In genomic region chr16:45800406-45800805, GRCm38 (mm10) we compare ENCODE assay signal across 32 mouse cellular contexts. TPM values are rescaled to one million over a fixed set of nuclear protein-coding genes. Genes with fewer than 3 reads are reported as not detected.
A peak's percentile ranks its signal among the peaks of the same experiment; 100 is the strongest.
DNase-seq lines count a peak whose midpoint lies in the region; ATAC-seq and TF ChIP-seq lines count a peak whose summit lies in the region.
"Had no signal": no experiment of that assay in that cellular context is flagged by ENCODE, and none has a peak within 500 bp of the region (broad histone marks: within the 10 kb centered on the region; RNA-seq: fewer than 3 reads in every experiment).

No protein-coding gene starts in this region.

- H3K27me3 ChIP-seq in heart, adult 2 months (ENCODE audit: control insufficient read depth, insufficient read depth, low read length): no peaks in the 10 kb centered on the region
- H3K27me3 ChIP-seq in kidney, postnatal 0 days (ENCODE audit: insufficient read depth, low read length): no peaks in the 10 kb centered on the region
- H3K27me3 ChIP-seq: embryonic facial prominence, embryonic 12.5 days; forebrain, embryonic 13.5 days; heart, embryonic 15.5 days; hindbrain, embryonic 13.5 days; limb, embryonic 13.5 days; lung, embryonic 15.5 days; megakaryocyte, embryonic 14.5 days; midbrain, embryonic 12.5 days; stomach, embryonic 15.5 days had no signal

- H3K9me3 ChIP-seq in kidney, postnatal 0 days (replicated peaks; ENCODE audit: low read length): no peaks in the 10 kb centered on the region
- H3K9me3 ChIP-seq: embryonic facial prominence, embryonic 12.5 days; forebrain, embryonic 13.5 days; heart, embryonic 10.5 days; heart, embryonic 15.5 days; hindbrain, embryonic 13.5 days; limb, embryonic 13.5 days; lung, embryonic 15.5 days; megakaryocyte, embryonic 14.5 days; midbrain, embryonic 12.5 days; stomach, embryonic 15.5 days had no signal

- DNase-seq in heart, adult 2 months: no peak
- no peak for DNase-seq in heart, adult 11 months
- DNase-seq in kidney, postnatal 0 days (ENCODE audit: low spot score): peak; percentile 87
- DNase-seq in kidney, postnatal 36 days: no peak
- DNase-seq in adipocyte (ENCODE audit: low spot score): peak; percentile 14
- DNase-seq in testis, postnatal 14 days (ENCODE audit: low spot score): no peak
- DNase-seq: adrenal gland, postnatal 10 days; cerebellum, adult 8-10 months; cerebellum, postnatal 36 days; gastrocnemius, postnatal 36 days; heart, postnatal 36 days; kidney, adult 18-20 months; kidney, postnatal 10 days; lung, postnatal 4 days; right cerebral cortex, postnatal 25 days; thymus, adult 2 months; thymus, postnatal 36 days had no signal

- WGBS in heart, adult 2 months: 44% methylated on average over 2 of the region's 2 CpGs
- 61% methylated on average over 2 of the region's 2 CpGs for WGBS in kidney, postnatal 0 days

- H3K27ac ChIP-seq in heart, adult 2 months: no peak overlapping the region
- peak overlapping the region; percentile 64; the same call in 1 of the 2 replicates for H3K27ac ChIP-seq in kidney, postnatal 0 days
- peak overlapping the region; percentile 86 for H3K27ac ChIP-seq in embryonic fibroblast, embryonic 13.5 days (ENCODE audit: insufficient read depth, low read length)
- H3K27ac ChIP-seq: embryonic facial prominence, embryonic 12.5 days; forebrain, embryonic 13.5 days; heart, embryonic 10.5 days; heart, embryonic 15.5 days; hindbrain, embryonic 13.5 days; left cerebral cortex, adult 2 months; limb, embryonic 13.5 days; lung, embryonic 15.5 days; midbrain, embryonic 12.5 days; stomach, embryonic 15.5 days had no signal

- intact Hi-C loops in heart, adult 2 months (cut with DNase I): loop anchor here (10.0 kb wide), 1 partner anchor 1126 kb away; no protein-coding TSS in a partner anchor

- TF ChIP-seq POLR2A in heart, adult 2 months (IDR thresholded peaks at IDR 0.05; ENCODE audit: insufficient read depth, low read depth, low read length): no peak
- TF ChIP-seq POLR2A in embryonic fibroblast, embryonic 13.5 days (IDR thresholded peaks at IDR 0.05; ENCODE audit: low read depth, low read length): no peak

- TF ChIP-seq CTCF in heart, adult 2 months (IDR thresholded peaks at IDR 0.05): peak; percentile 25
- peak; percentile 52; the same call in 1 of the 2 replicates for TF ChIP-seq CTCF in kidney, postnatal 0 days (IDR thresholded peaks at IDR 0.05; ENCODE audit: low read depth)
- TF ChIP-seq CTCF in embryonic fibroblast, embryonic 13.5 days (IDR thresholded peaks at IDR 0.05; ENCODE audit: borderline replicate concordance, insufficient read depth, low read length): no peak

- no peak for TF ChIP-seq EP300 in heart, adult 2 months (IDR thresholded peaks at IDR 0.05; ENCODE audit: insufficient read depth, low read depth, low read length)

- peaks cover 9% of the 10 kb centered on the region for H3K4me1 ChIP-seq in heart, adult 2 months (ENCODE audit: control insufficient read depth, insufficient read depth, low read length)
- no peaks in the 10 kb centered on the region; the same call in 1 of the 2 replicates for H3K4me1 ChIP-seq in kidney, postnatal 0 days (replicated peaks; ENCODE audit: insufficient read depth, low read length)
- peaks cover 10% of the 10 kb centered on the region for H3K4me1 ChIP-seq in embryonic fibroblast, embryonic 13.5 days (ENCODE audit: control insufficient read depth, insufficient read depth, low read length)
- H3K4me1 ChIP-seq: embryonic facial prominence, embryonic 12.5 days; heart, embryonic 10.5 days; hindbrain, embryonic 13.5 days; limb, embryonic 13.5 days; stomach, embryonic 15.5 days had no signal

- H3K9ac ChIP-seq in heart, adult 2 months (ENCODE audit: low read depth, low read length): no peak overlapping the region
- no peak overlapping the region for H3K9ac ChIP-seq in kidney, postnatal 0 days (ENCODE audit: low read depth, low read length)
- H3K9ac ChIP-seq: embryonic facial prominence, embryonic 12.5 days; forebrain, embryonic 13.5 days; heart, embryonic 15.5 days; hindbrain, embryonic 13.5 days; limb, embryonic 13.5 days; lung, embryonic 15.5 days; midbrain, embryonic 12.5 days; stomach, embryonic 15.5 days had no signal

- no peak overlapping the region for H3K4me3 ChIP-seq in heart, adult 2 months
- no peak overlapping the region for H3K4me3 ChIP-seq in kidney, postnatal 0 days (replicated peaks; ENCODE audit: low read depth, low read length)
- H3K4me3 ChIP-seq in embryonic fibroblast, embryonic 13.5 days (ENCODE audit: insufficient read depth, low read length): no peak overlapping the region
- H3K4me3 ChIP-seq: embryonic facial prominence, embryonic 12.5 days; forebrain, embryonic 13.5 days; heart, embryonic 10.5 days; heart, embryonic 15.5 days; hindbrain, embryonic 13.5 days; left cerebral cortex, adult 2 months; limb, embryonic 13.5 days; lung, embryonic 15.5 days; megakaryocyte, embryonic 14.5 days; midbrain, embryonic 12.5 days; stomach, embryonic 15.5 days had no signal

- ATAC-seq in kidney, postnatal 0 days (replicated peaks; ENCODE audit: low FRiP score, low read depth): no peak
- ATAC-seq: activated CD4-positive, CD25-positive, alpha-beta regulatory T cell, adult 4 months; CD4-positive, CD25-positive, alpha-beta regulatory T cell, adult 4 months; forebrain, embryonic 13.5 days had no signal

- peaks cover 2% of the 10 kb centered on the region; the same call in 1 of the 2 replicates for H3K79me2 ChIP-seq in heart, adult 2 months (replicated peaks; ENCODE audit: control insufficient read depth, insufficient read depth, low read length)

- H3K36me3 ChIP-seq in heart, adult 2 months (ENCODE audit: control insufficient read depth, insufficient read depth, low read length): peaks cover 21% of the 10 kb centered on the region
- H3K36me3 ChIP-seq in kidney, postnatal 0 days (ENCODE audit: insufficient read depth, low read length): peaks cover 32% of the 10 kb centered on the region

- no peak overlapping the region for H3K4me2 ChIP-seq in kidney, postnatal 0 days (ENCODE audit: low read length)
- H3K4me2 ChIP-seq: embryonic facial prominence, embryonic 12.5 days; forebrain, embryonic 13.5 days; heart, embryonic 15.5 days; hindbrain, embryonic 13.5 days; limb, embryonic 13.5 days; liver, embryonic 11.5 days; lung, embryonic 15.5 days; midbrain, embryonic 12.5 days; stomach, embryonic 15.5 days had no signal

RNA-seq across cellular contexts. Expression of gene Abhd10, which starts 57.7 kb away (rescaled TPM):
- 10 to 100 TPM; 15.8 to 17.1 TPM for total RNA-seq in heart, adult 2 months (2021)
- 11.5 and 15.8 TPM in 2 replicates for polyA plus RNA-seq in heart, adult 2 months (2012; rRNA removed)
- 35.5 and 38.0 TPM in 2 replicates for polyA plus RNA-seq in kidney, postnatal 0 days (2015; fragmentation: Nextera tagmentation; extraction: Ambion mirVana)
- 19.2 and 25.2 TPM in 2 replicates for polyA plus RNA-seq in embryonic fibroblast, embryonic 13.5 days (2011; ENCODE audit: insufficient read length, low read depth, missing spikeins)

Comparison
In these comparisons a context has a peak if more than half of its experiments do, and no peak if none do; other contexts are left out.
1. DNase-seq: peak in kidney, postnatal 0 days (single experiment) and adipocyte (single experiment); none in heart, adult 2 months (0 of 2), heart, adult 11 months (single experiment), kidney, postnatal 36 days (0 of 2) and testis, postnatal 14 days (single experiment).